Mouse (Mus musculus) brain, embryonic 14.5 days (tissue): ENCODE data around the gene Cdkl3.

Experiments used
- CTCF ChIP-seq: fragments of 200-500 bp; IDR thresholded peaks from 2 replicates; pipeline ENCODE4 v1.5.1; 2012; ENCODE audit warnings: inconsistent platforms, mild to moderate bottlenecking, moderate library complexity, borderline replicate concordance; ENCODE audit not compliant: insufficient read depth, insufficient read length; ENCODE audit errors: extremely low read depth
- POLR2A ChIP-seq: fragments of 200-500 bp; IDR thresholded peaks from 2 replicates; pipeline ENCODE4 v1.6.1; 2012; ENCODE audit warnings: mild to moderate bottlenecking, inconsistent platforms, borderline replicate concordance; ENCODE audit not compliant: poor library complexity, insufficient read depth, insufficient read length, severe bottlenecking; ENCODE audit errors: extremely low read depth

DNA sequence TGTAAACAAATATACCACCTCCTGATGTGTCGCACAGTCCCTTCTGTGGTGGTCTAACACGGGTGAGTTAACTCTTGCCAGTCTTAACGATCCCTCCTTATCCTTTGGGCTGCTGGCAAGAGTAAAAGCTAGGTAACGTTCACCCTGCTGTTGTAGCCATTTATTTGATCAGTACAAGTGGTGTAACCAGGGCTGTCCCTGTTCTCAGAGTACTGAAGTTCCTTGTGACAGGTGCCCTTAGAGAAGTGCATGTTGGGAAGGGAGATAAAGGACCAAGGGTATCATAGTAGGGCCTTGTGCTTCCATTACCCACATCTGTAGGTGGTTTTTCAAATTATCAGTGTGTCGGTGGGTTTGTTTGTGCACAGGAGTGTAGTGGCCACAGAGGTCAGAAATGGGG, 123.7 kb downstream of the Cdkl3 start:
- TF ChIP-seq POLR2A: no peak
- TF ChIP-seq CTCF: no peak
